Mouse (Mus musculus) neural tube, embryonic 15.5 days (tissue): ENCODE results near the gene Fam181a. TPM values are rescaled to one million over a fixed set of nuclear protein-coding genes. Genes with fewer than 3 reads are reported as not detected.

Experiments
- ATAC-seq: fragments of 200-750 bp; cut with Nextera tagmentation; 2 replicates; pipeline ENCODE4 v1.8.0; 2017; ENCODE audit warnings: mild to moderate bottlenecking, moderate TSS enrichment, moderate library complexity; ENCODE audit not compliant: low FRiP score
- H3K27ac ChIP-seq: fragments of 300-500 bp; sonication (generic); replicated peaks from 2 replicates; pipeline ENCODE4 v1.5.1; 2015; ENCODE audit warnings: mild to moderate bottlenecking, inconsistent platforms
- H3K27me3 ChIP-seq: fragments of 300-500 bp; sonication (generic); replicated peaks from 2 replicates; pipeline ENCODE4 v1.6.1; 2015; ENCODE audit warnings: inconsistent platforms
- H3K36me3 ChIP-seq: fragments of 300-500 bp; sonication (generic); 2 replicates; pipeline ENCODE4 v1.6.1; 2015; ENCODE audit warnings: inconsistent platforms
- H3K4me1 ChIP-seq: fragments of 300-500 bp; sonication (generic); 2 replicates; pipeline ENCODE4 v1.6.1; 2015; ENCODE audit warnings: inconsistent platforms
- H3K4me2 ChIP-seq: fragments of 300-500 bp; sonication (generic); 2 replicates; pipeline ENCODE4 v1.6.1; 2015; ENCODE audit warnings: inconsistent platforms, mild to moderate bottlenecking, moderate library complexity
- H3K4me3 ChIP-seq: fragments of 300-500 bp; sonication (generic); replicated peaks from 2 replicates; pipeline ENCODE4 v1.5.1; 2015; ENCODE audit warnings: mild to moderate bottlenecking, inconsistent platforms
- H3K9ac ChIP-seq: fragments of 300-500 bp; sonication (generic); replicated peaks from 2 replicates; pipeline ENCODE4 v1.6.1; 2015; ENCODE audit warnings: mild to moderate bottlenecking, inconsistent platforms
- H3K9me3 ChIP-seq: fragments of 300-500 bp; sonication (generic); replicated peaks from 2 replicates; pipeline ENCODE4 v1.6.1; 2016; ENCODE audit warnings: inconsistent platforms
- WGBS: fragments of 180-500 bp; shearing (Covaris S2); methylation state at CpG from one replicate; pipeline ENCODE4 v1.1.7; 2015; ENCODE audit warnings: mixed read lengths; 5-methylcytosine and 5-hydroxymethylcytosine counted together
- polyA plus RNA-seq: library from polyadenylated mRNA; unstranded; fragments of >200 nt; fragmentation: Nextera tagmentation; extraction: Ambion mirVana; gene quantifications from 2 replicates; pipeline ENCODE4 v1.2.1, GENCODE M21; 2015

Gene Fam181a
- polyA plus RNA-seq, 1 experiment from 2014 or later: 6.9 TPM

- Histone ChIP-seq H3K4me3 (no peak overlapping the region), H3K27ac (no peak overlapping the region), H3K27me3 (no peaks in the 10 kb centered on the region), H3K4me1 (no peaks in the 10 kb centered on the region), H3K9ac (no peak overlapping the region), H3K4me2 (no peak overlapping the region), H3K36me3 (no peaks in the 10 kb centered on the region), H3K9me3 (no peaks in the 10 kb centered on the region)
- WGBS: 80% methylated on average over 8 of the region's 8 CpGs
- no peak for ATAC-seq
Observed at GRCm38 (mm10) chr12:103360812-103361211, 50.0 kb downstream of the Fam181a start.

GRCm38 (mm10) chr12:103361539-103362307 lies 50.9 kb downstream of the Fam181a start:
- H3K4me2 ChIP-seq: no peak overlapping the region
- no peaks in the 10 kb centered on the region for H3K36me3 ChIP-seq

GRCm38 (mm10) chr12:103362336-103362735 lies 51.6 kb downstream of the Fam181a start:
- no peak overlapping the region for H3K4me2 ChIP-seq
- no peak overlapping the region for H3K27ac ChIP-seq
- 91% methylated on average over 3 of the region's 3 CpGs for WGBS
- no peak overlapping the region for H3K9ac ChIP-seq
- H3K27me3 ChIP-seq: no peaks in the 10 kb centered on the region
- H3K4me1 ChIP-seq: no peaks in the 10 kb centered on the region
- H3K9me3 ChIP-seq: no peaks in the 10 kb centered on the region
- no peak for ATAC-seq
- H3K36me3 ChIP-seq: no peaks in the 10 kb centered on the region
- H3K4me3 ChIP-seq: no peak overlapping the region

More at GRCm38 (mm10) chr12:103361539-103362307, 50.9 kb downstream of the Fam181a start:
- no peak overlapping the region for H3K9ac ChIP-seq
- no peaks in the 10 kb centered on the region for H3K4me1 ChIP-seq
- H3K27me3 ChIP-seq: no peaks in the 10 kb centered on the region
- no peak for ATAC-seq
- no peak overlapping the region for H3K27ac ChIP-seq
- no peak overlapping the region for H3K4me3 ChIP-seq
- 88% methylated on average over 17 of the region's 17 CpGs for WGBS
- H3K9me3 ChIP-seq: no peaks in the 10 kb centered on the region

Other genes with a start within 250 kb of the Fam181a start
- 2.0 and 3.2 TPM in 2 replicates for gene Prima1, start 68.8 kb upstream of the Fam181a start, polyA plus RNA-seq
- 2.1 and 3.3 TPM in 2 replicates for gene Asb2, start 45.0 kb downstream of the Fam181a start, polyA plus RNA-seq
- 20.3 and 23.1 TPM in 2 replicates for gene Otub2, start 77.7 kb downstream of the Fam181a start, polyA plus RNA-seq
- 0.36 and 1.1 TPM in 2 replicates for gene 9330161L09Rik, start 96.8 kb downstream of the Fam181a start, polyA plus RNA-seq
- 176 and 181 TPM in 2 replicates for gene Ddx24, start 114.9 kb downstream of the Fam181a start, polyA plus RNA-seq
- gene Ifi27, start 123.2 kb downstream of the Fam181a start, polyA plus RNA-seq: 14.6 and 30.5 TPM in 2 replicates
- 7.5 and 16.4 TPM in 2 replicates for gene Ifi27l2a, start 132.7 kb downstream of the Fam181a start, polyA plus RNA-seq
- 0.88 TPM in 1 of 2 replicates, not detected in the other for gene Ifi27l2b, start 146.2 kb downstream of the Fam181a start, polyA plus RNA-seq
- gene Ppp4r4, start 221.3 kb downstream of the Fam181a start, polyA plus RNA-seq: 2.8 and 3.2 TPM in 2 replicates